Mouse (Mus musculus): ENCODE data around the gene Ublcp1. TPM values are rescaled to one million over a fixed set of nuclear protein-coding genes. Genes with fewer than 3 reads are reported as not detected.

The Ublcp1 gene
- total RNA-seq, 1 experiment: 22.2 TPM

GRCm38 (mm10) chr11:44504761-44505160, 34.5 kb upstream of the Ublcp1 start:
- Histone ChIP-seq H3K36me3 (ENCODE audit: control insufficient read depth, insufficient read depth, low read length, poor library complexity, severe bottlenecking) (no peaks in the 10 kb centered on the region), H3K4me3 (ENCODE audit: insufficient read depth in 1 of 2, low read depth in 1 of 2, low read length in 2 of 2, poor library complexity in 1 of 2, severe bottlenecking in 1 of 2) (no peak overlapping the region), H3K27ac (ENCODE audit: insufficient read depth, low read depth, low read length, poor library complexity, severe bottlenecking) (no peak overlapping the region), H3K4me1 (ENCODE audit: control insufficient read depth in 2 of 2, insufficient read depth in 2 of 2, low read length in 2 of 2, poor library complexity in 1 of 2) (no peaks in the 10 kb centered on the region), H3K9me3 (ENCODE audit: control insufficient read depth, insufficient read depth, low read depth, low read length) (no peaks in the 10 kb centered on the region), H3K9ac (ENCODE audit: insufficient read depth, low read depth, low read length, poor library complexity, severe bottlenecking) (no peak overlapping the region)
- DNase-seq (ENCODE audit: low read depth, low spot score): no peak
- in situ Hi-C loops (cut with MboI; ENCODE audit: low sequenced_read_pairs in 2 of 2, unreplicated experiment in 2 of 2): no loop called here
- TF ChIP-seq ZC3H11A (IDR thresholded peaks at IDR 0.05; ENCODE audit: borderline replicate concordance, low read depth, low read length): no peak
- TF ChIP-seq CHD2 (IDR thresholded peaks at IDR 0.05; ENCODE audit: low read depth, low read length): no peak
- no peak for TF ChIP-seq MAFK (IDR thresholded peaks at IDR 0.05; ENCODE audit: insufficient read depth, low read depth, low read length)
- no peak for TF ChIP-seq HCFC1 (IDR thresholded peaks at IDR 0.05; ENCODE audit: borderline replicate concordance, insufficient read depth, low read length)
- TF ChIP-seq ZNF384 (IDR thresholded peaks at IDR 0.05; ENCODE audit: low read depth, low read length): no peak

- no peak for TF ChIP-seq ZNF384 (IDR thresholded peaks at IDR 0.05; ENCODE audit: low read depth, low read length)
- TF ChIP-seq MAFK (IDR thresholded peaks at IDR 0.05; ENCODE audit: insufficient read depth, low read depth, low read length): no peak
- no peak for TF ChIP-seq CHD2 (IDR thresholded peaks at IDR 0.05; ENCODE audit: low read depth, low read length)
- TF ChIP-seq HCFC1 (IDR thresholded peaks at IDR 0.05; ENCODE audit: borderline replicate concordance, insufficient read depth, low read length): no peak
- TF ChIP-seq ZC3H11A (IDR thresholded peaks at IDR 0.05; ENCODE audit: borderline replicate concordance, low read depth, low read length): no peak
- no peak for DNase-seq (ENCODE audit: low read depth, low spot score)
- Histone ChIP-seq H3K27ac (ENCODE audit: insufficient read depth, low read depth, low read length, poor library complexity, severe bottlenecking) (no peak overlapping the region), H3K9me3 (ENCODE audit: control insufficient read depth, insufficient read depth, low read depth, low read length) (no peaks in the 10 kb centered on the region), H3K4me3 (ENCODE audit: insufficient read depth in 1 of 2, low read depth in 1 of 2, low read length in 2 of 2, poor library complexity in 1 of 2, severe bottlenecking in 1 of 2) (no peak overlapping the region), H3K4me1 (ENCODE audit: control insufficient read depth in 2 of 2, insufficient read depth in 2 of 2, low read length in 2 of 2, poor library complexity in 1 of 2) (no peaks in the 10 kb centered on the region), H3K36me3 (ENCODE audit: control insufficient read depth, insufficient read depth, low read length, poor library complexity, severe bottlenecking) (no peaks in the 10 kb centered on the region), H3K9ac (ENCODE audit: insufficient read depth, low read depth, low read length, poor library complexity, severe bottlenecking) (no peak overlapping the region)
- in situ Hi-C loops (cut with MboI; ENCODE audit: low sequenced_read_pairs in 2 of 2, unreplicated experiment in 2 of 2): no loop called here
Measured at GRCm38 (mm10) chr11:44504146-44504545, 33.8 kb upstream of the Ublcp1 start.

- no peak for TF ChIP-seq HCFC1 (IDR thresholded peaks at IDR 0.05; ENCODE audit: borderline replicate concordance, insufficient read depth, low read length)
- 0 out of 2 replicates have a peak, but pooled peaks have one; percentile 51 for TF ChIP-seq ZNF384 (IDR thresholded peaks at IDR 0.05; ENCODE audit: low read depth, low read length)
- no peak for TF ChIP-seq ZC3H11A (IDR thresholded peaks at IDR 0.05; ENCODE audit: borderline replicate concordance, low read depth, low read length)
- Histone ChIP-seq H3K4me3 (ENCODE audit: insufficient read depth in 1 of 2, low read depth in 1 of 2, low read length in 2 of 2, poor library complexity in 1 of 2, severe bottlenecking in 1 of 2) (no peak overlapping the region), H3K27ac (ENCODE audit: insufficient read depth, low read depth, low read length, poor library complexity, severe bottlenecking) (no peak overlapping the region), H3K9me3 (ENCODE audit: control insufficient read depth, insufficient read depth, low read depth, low read length) (no peaks in the 10 kb centered on the region), H3K9ac (ENCODE audit: insufficient read depth, low read depth, low read length, poor library complexity, severe bottlenecking) (no peak overlapping the region), H3K4me1 (ENCODE audit: control insufficient read depth in 2 of 2, insufficient read depth in 2 of 2, low read length in 2 of 2, poor library complexity in 1 of 2) (no peaks in the 10 kb centered on the region), H3K36me3 (ENCODE audit: control insufficient read depth, insufficient read depth, low read length, poor library complexity, severe bottlenecking) (no peaks in the 10 kb centered on the region)
- DNase-seq (ENCODE audit: low read depth, low spot score): no peak
- in situ Hi-C loops (cut with MboI; ENCODE audit: low sequenced_read_pairs in 2 of 2, unreplicated experiment in 2 of 2): no loop called here
Measured at GRCm38 (mm10) chr11:44502931-44503330, 32.6 kb upstream of the Ublcp1 start.

- in situ Hi-C loops (cut with MboI; ENCODE audit: low sequenced_read_pairs in 2 of 2, unreplicated experiment in 2 of 2): no loop called here
- TF ChIP-seq ZC3H11A (IDR thresholded peaks at IDR 0.05; ENCODE audit: borderline replicate concordance, low read depth, low read length) (no peak), MAFK (IDR thresholded peaks at IDR 0.05; ENCODE audit: insufficient read depth, low read depth, low read length) (no peak), ZNF384 (IDR thresholded peaks at IDR 0.05; ENCODE audit: low read depth, low read length) (no peak), CHD2 (IDR thresholded peaks at IDR 0.05; ENCODE audit: low read depth, low read length) (no peak), HCFC1 (IDR thresholded peaks at IDR 0.05; ENCODE audit: borderline replicate concordance, insufficient read depth, low read length) (no peak)
- H3K4me3 ChIP-seq (ENCODE audit: insufficient read depth in 1 of 2, low read depth in 1 of 2, low read length in 2 of 2, poor library complexity in 1 of 2, severe bottlenecking in 1 of 2): no peak overlapping the region
- H3K36me3 ChIP-seq (ENCODE audit: control insufficient read depth, insufficient read depth, low read length, poor library complexity, severe bottlenecking): no peaks in the 10 kb centered on the region
- no peaks in the 10 kb centered on the region for H3K4me1 ChIP-seq (ENCODE audit: control insufficient read depth in 2 of 2, insufficient read depth in 2 of 2, low read length in 2 of 2, poor library complexity in 1 of 2)
- no peak for DNase-seq (ENCODE audit: low read depth, low spot score)
- no peak overlapping the region for H3K9ac ChIP-seq (ENCODE audit: insufficient read depth, low read depth, low read length, poor library complexity, severe bottlenecking)
- no peak overlapping the region for H3K27ac ChIP-seq (ENCODE audit: insufficient read depth, low read depth, low read length, poor library complexity, severe bottlenecking)
- H3K9me3 ChIP-seq (ENCODE audit: control insufficient read depth, insufficient read depth, low read depth, low read length): no peaks in the 10 kb centered on the region
Measured at GRCm38 (mm10) chr11:44501477-44501876, 31.2 kb upstream of the Ublcp1 start.

- no peak for TF ChIP-seq MAFK (IDR thresholded peaks at IDR 0.05; ENCODE audit: insufficient read depth, low read depth, low read length)
- TF ChIP-seq ZNF384 (IDR thresholded peaks at IDR 0.05; ENCODE audit: low read depth, low read length): no peak
- no peak for TF ChIP-seq HCFC1 (IDR thresholded peaks at IDR 0.05; ENCODE audit: borderline replicate concordance, insufficient read depth, low read length)
- no peak for TF ChIP-seq CHD2 (IDR thresholded peaks at IDR 0.05; ENCODE audit: low read depth, low read length)
- no peak for TF ChIP-seq ZC3H11A (IDR thresholded peaks at IDR 0.05; ENCODE audit: borderline replicate concordance, low read depth, low read length)
- in situ Hi-C loops (cut with MboI; ENCODE audit: low sequenced_read_pairs in 2 of 2, unreplicated experiment in 2 of 2): no loop called here
- H3K27ac ChIP-seq (ENCODE audit: insufficient read depth, low read depth, low read length, poor library complexity, severe bottlenecking): no peak overlapping the region
Measured at GRCm38 (mm10) chr11:44500966-44501365, 30.7 kb upstream of the Ublcp1 start.

More at GRCm38 (mm10) chr11:44500966-44501365, 30.7 kb upstream of the Ublcp1 start:
- no peaks in the 10 kb centered on the region for H3K4me1 ChIP-seq (ENCODE audit: control insufficient read depth in 2 of 2, insufficient read depth in 2 of 2, low read length in 2 of 2, poor library complexity in 1 of 2)
- no peak overlapping the region for H3K4me3 ChIP-seq (ENCODE audit: insufficient read depth in 1 of 2, low read depth in 1 of 2, low read length in 2 of 2, poor library complexity in 1 of 2, severe bottlenecking in 1 of 2)
- no peak for DNase-seq (ENCODE audit: low read depth, low spot score)
- H3K9ac ChIP-seq (ENCODE audit: insufficient read depth, low read depth, low read length, poor library complexity, severe bottlenecking): no peak overlapping the region
- no peaks in the 10 kb centered on the region for H3K36me3 ChIP-seq (ENCODE audit: control insufficient read depth, insufficient read depth, low read length, poor library complexity, severe bottlenecking)
- H3K9me3 ChIP-seq (ENCODE audit: control insufficient read depth, insufficient read depth, low read depth, low read length): no peaks in the 10 kb centered on the region

Data from ES-E14 (cell line).